Mouse (Mus musculus): ENCODE measurements around the gene Creb5. TPM values are rescaled to one million over a fixed set of nuclear protein-coding genes. Genes with fewer than 3 reads are reported as not detected.

Gene Creb5
- polyA plus RNA-seq, 1 experiment from 2014 or later: 22.3 TPM

DNA sequence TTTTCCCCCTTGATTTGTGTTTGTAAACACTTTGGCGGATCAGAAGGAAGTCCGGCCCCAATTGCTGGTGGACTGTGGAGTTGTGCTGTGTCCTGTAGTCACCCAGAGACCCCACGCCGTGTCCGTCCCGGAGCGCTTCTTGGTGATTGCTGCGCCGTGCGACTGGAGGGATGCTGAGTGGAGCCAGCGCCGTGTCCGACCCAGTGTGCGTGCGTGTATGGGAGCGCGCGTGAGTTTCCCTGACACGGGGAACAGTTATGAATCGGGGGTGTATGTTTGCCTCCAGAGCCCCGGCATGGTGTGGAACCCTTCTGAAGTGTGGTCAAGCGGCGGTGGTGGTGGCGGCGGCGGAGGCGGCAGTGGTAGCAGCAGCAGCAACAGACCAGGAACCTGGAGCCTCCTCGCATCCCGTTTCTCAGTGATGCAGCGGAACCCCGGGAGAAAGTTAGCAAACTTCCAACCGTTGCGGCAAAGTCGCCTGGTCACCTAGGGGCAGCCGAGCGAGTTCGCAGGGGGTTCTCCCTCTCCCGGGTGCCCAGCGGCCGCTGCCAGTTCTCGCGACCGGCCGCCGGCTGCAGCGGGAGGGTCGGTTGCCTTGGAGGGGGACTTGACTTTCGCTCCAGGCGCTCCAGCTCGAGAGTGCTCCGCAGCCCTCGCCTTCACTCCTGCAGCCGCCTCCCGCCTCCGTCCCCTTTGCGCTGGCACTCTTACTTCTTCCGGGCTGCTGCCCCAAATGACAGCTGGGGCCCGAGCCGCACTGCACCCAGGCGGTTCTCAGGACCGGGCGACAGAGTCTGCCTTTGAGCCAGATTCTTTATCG lies 702 bp downstream of the Creb5 start:
- peak overlapping the region; percentile 73 for H3K9ac ChIP-seq (ENCODE audit: low read length)
- no peaks in the 10 kb centered on the region for H3K36me3 ChIP-seq (ENCODE audit: control insufficient read depth, insufficient read depth, low read length)
- ATAC-seq (ENCODE audit: insufficient number of reproducible peaks, low FRiP score, low TSS enrichment, low read depth) (peak; percentile 61), DNase-seq (ENCODE audit: low spot score) (peak; percentile 71)
- H3K4me2 ChIP-seq (ENCODE audit: low read depth, severe bottlenecking): peak overlapping the region; percentile 96
- no peaks in the 10 kb centered on the region for H3K9me3 ChIP-seq (ENCODE audit: control insufficient read depth, low read length)
- peaks cover 18% of the 10 kb centered on the region for H3K27me3 ChIP-seq (ENCODE audit: control insufficient read depth, insufficient read depth, low read length)
- H3K4me3 ChIP-seq (ENCODE audit: low read depth, low read length): peak overlapping the region; percentile 70
- H3K4me1 ChIP-seq (ENCODE audit: control insufficient read depth, insufficient read depth, low read length): peaks cover 9% of the 10 kb centered on the region
- WGBS: under 1% methylated on average over 63 of the region's 63 CpGs
- no peak overlapping the region for H3K27ac ChIP-seq (replicated peaks; ENCODE audit: low read depth, low read length)

DNA sequence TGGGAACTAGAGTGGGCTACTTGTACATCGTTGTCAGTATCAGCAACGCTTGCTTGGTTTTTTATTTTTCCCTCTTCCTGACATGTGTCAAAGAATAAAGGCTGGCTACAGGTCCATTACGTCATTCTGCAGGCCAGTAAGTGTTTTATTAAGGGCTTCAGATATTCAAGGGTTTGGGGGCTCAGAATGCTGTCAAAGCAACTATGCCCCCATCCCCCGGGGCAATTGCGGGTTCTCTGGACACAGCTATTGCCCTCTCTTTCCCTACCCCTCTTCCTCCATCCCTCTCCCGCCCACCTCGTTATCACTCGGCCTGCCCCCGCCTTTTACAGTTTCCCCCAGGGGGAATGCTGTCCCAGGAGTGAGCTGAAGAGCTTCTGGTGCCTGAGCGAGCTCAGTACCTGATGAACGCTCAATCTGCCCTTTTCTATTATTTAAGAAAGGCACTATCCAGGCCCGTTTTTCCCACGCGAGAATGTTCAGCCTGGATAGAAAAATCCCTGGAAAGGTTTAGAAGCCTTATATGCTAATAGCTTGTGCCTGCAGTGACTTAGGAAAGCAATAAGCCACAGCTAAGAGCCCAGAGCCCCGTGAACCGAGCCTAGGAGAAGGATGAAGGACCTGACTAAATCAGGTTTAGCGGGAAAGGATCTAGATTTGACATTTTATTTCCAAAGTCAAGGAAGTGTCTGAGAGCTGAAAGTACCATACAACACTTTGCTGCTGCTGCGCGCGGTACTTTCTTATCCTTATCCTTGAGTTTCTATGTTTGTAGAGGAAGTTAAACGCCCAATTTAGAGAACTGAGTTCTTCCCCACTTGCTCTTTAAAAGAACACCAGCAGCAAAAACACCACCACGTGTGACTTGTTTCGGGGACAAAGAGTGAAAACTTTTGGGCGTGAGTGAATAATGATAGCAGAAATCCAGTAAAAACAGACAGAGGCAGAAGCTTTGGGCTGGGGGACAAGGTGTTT lies 1.8 kb downstream of the Creb5 start:
- 2% methylated on average over 24 of the region's 24 CpGs for WGBS
- Histone ChIP-seq H3K27me3 (ENCODE audit: control insufficient read depth, insufficient read depth, low read length) (peaks cover 18% of the 10 kb centered on the region), H3K27ac (replicated peaks; ENCODE audit: low read depth, low read length) (no peak overlapping the region), H3K4me3 (ENCODE audit: low read depth, low read length) (peak overlapping the region; percentile 70), H3K9ac (ENCODE audit: low read length) (peak overlapping the region; percentile 73), H3K36me3 (ENCODE audit: control insufficient read depth, insufficient read depth, low read length) (no peaks in the 10 kb centered on the region), H3K4me1 (ENCODE audit: control insufficient read depth, insufficient read depth, low read length) (peaks cover 15% of the 10 kb centered on the region), H3K4me2 (ENCODE audit: low read depth, severe bottlenecking) (peak overlapping the region; percentile 96), H3K9me3 (ENCODE audit: control insufficient read depth, low read length) (no peaks in the 10 kb centered on the region)
- DNase-seq (ENCODE audit: low spot score): peak; percentile 52
- ATAC-seq (ENCODE audit: insufficient number of reproducible peaks, low FRiP score, low TSS enrichment, low read depth): no peak

DNA sequence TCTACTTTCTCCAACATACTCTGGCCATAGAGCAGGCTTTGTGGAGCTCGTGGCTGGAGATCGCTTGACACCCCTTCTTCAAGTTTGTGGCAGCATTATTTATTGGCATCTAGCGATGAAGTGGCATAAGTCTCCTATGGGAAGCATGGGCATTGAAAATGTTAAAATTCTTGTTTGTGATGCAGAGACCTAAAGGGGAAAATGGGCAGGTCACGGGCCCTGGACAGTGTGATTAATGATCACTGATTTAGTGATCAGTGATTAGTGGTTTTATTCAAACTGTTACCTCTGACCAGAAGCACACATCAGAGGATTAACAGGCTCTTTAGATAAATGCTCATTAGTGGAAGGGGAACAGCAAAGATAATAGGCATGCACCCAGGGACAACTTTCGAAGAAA lies 2.6 kb downstream of the Creb5 start:
- peak overlapping the region; percentile 96 for H3K4me2 ChIP-seq (ENCODE audit: low read depth, severe bottlenecking)
- no peak for DNase-seq (ENCODE audit: low spot score)
- no peak overlapping the region for H3K27ac ChIP-seq (replicated peaks; ENCODE audit: low read depth, low read length)
- no peak overlapping the region for H3K9ac ChIP-seq (ENCODE audit: low read length)
- ATAC-seq (ENCODE audit: insufficient number of reproducible peaks, low FRiP score, low TSS enrichment, low read depth): no peak
- peak overlapping the region; percentile 70; the same call in 1 of the 2 replicates for H3K4me3 ChIP-seq (ENCODE audit: low read depth, low read length)
- peaks cover 17% of the 10 kb centered on the region for H3K4me1 ChIP-seq (ENCODE audit: control insufficient read depth, insufficient read depth, low read length)
- 6% methylated on average over 5 of the region's 5 CpGs for WGBS
- peaks cover 18% of the 10 kb centered on the region for H3K27me3 ChIP-seq (ENCODE audit: control insufficient read depth, insufficient read depth, low read length)
- H3K36me3 ChIP-seq (ENCODE audit: control insufficient read depth, insufficient read depth, low read length): no peaks in the 10 kb centered on the region
- H3K9me3 ChIP-seq (ENCODE audit: control insufficient read depth, low read length): no peaks in the 10 kb centered on the region

DNA sequence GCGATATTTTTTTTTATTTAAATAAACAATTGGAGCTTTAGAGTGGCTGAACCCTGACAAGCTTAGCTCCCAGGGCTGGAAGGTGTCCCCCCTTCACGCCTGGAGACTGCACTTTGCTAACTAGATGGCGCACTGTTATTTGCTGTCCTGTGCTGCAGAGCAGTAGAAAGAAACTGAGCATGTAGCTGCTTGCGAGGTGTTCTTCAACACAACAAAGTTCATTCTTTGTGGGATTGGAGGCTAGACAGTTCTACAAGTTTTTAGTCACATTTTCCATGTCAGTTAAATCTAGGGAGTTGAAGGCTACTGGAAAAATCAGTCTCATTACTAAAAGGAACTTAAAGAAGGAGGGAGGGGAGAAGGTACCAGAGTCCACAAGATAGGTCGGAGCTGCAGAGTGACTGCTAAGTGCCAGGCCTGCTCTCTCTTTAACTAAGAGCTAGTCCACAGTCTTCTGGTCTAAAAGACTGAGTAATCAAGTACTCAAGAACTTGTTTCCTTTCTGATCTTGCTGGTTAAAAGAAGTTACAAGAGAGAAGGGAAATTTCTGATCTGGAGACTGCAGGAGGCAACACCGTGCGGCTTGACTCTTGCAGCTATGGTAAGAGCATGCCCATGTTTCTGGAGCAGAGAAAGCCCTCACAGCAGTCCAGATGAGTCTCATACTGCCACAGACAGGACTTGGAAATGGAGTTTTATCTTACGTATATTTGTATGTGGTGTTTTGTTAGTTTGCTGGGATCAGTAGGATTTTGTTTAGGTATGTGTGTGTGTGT lies 3.3 kb downstream of the Creb5 start:
- Histone ChIP-seq H3K9ac (ENCODE audit: low read length) (no peak overlapping the region), H3K27me3 (ENCODE audit: control insufficient read depth, insufficient read depth, low read length) (peaks cover 17% of the 10 kb centered on the region), H3K4me1 (ENCODE audit: control insufficient read depth, insufficient read depth, low read length) (peaks cover 17% of the 10 kb centered on the region), H3K9me3 (ENCODE audit: control insufficient read depth, low read length) (no peaks in the 10 kb centered on the region), H3K4me3 (ENCODE audit: low read depth, low read length) (no peak overlapping the region), H3K27ac (replicated peaks; ENCODE audit: low read depth, low read length) (no peak overlapping the region), H3K36me3 (ENCODE audit: control insufficient read depth, insufficient read depth, low read length) (no peaks in the 10 kb centered on the region), H3K4me2 (ENCODE audit: low read depth, severe bottlenecking) (peak overlapping the region; percentile 24; the same call in 1 of the 2 replicates)
- WGBS: 31% methylated on average over 8 of the region's 8 CpGs
- ATAC-seq (ENCODE audit: insufficient number of reproducible peaks, low FRiP score, low TSS enrichment, low read depth) (no peak), DNase-seq (ENCODE audit: low spot score) (peak; percentile 54)

DNA sequence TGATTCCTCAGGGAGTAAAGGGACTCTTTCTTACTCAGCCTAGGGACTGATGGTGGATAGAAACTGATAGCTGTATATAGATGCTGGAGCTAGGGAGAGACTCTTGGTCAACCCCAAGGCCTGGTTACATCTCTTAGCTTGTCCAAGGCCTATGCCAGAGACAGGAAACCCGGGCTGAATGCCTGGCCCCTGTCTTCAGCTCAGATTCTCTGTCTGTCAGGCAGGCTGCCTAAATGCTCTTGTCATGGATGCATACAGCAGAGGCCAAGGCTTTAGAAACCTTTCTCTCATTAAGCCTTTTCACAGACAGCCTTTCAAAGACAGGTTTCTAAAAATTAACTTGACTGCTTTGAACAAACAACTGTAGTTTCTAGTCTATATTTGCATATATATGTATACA lies 5.9 kb downstream of the Creb5 start:
- no peak for ATAC-seq (ENCODE audit: insufficient number of reproducible peaks, low FRiP score, low TSS enrichment, low read depth)
- Histone ChIP-seq H3K4me3 (ENCODE audit: low read depth, low read length) (no peak overlapping the region), H3K9ac (ENCODE audit: low read length) (no peak overlapping the region), H3K36me3 (ENCODE audit: control insufficient read depth, insufficient read depth, low read length) (no peaks in the 10 kb centered on the region), H3K4me1 (ENCODE audit: control insufficient read depth, insufficient read depth, low read length) (peaks cover 17% of the 10 kb centered on the region), H3K4me2 (ENCODE audit: low read depth, severe bottlenecking) (no peak overlapping the region), H3K27me3 (ENCODE audit: control insufficient read depth, insufficient read depth, low read length) (peaks cover 5% of the 10 kb centered on the region; the same call in 1 of the 2 replicates), H3K27ac (replicated peaks; ENCODE audit: low read depth, low read length) (no peak overlapping the region), H3K9me3 (ENCODE audit: control insufficient read depth, low read length) (no peaks in the 10 kb centered on the region)
- 62% methylated on average over 1 of the region's 1 CpGs for WGBS
- DNase-seq (ENCODE audit: low spot score): no peak

DNA sequence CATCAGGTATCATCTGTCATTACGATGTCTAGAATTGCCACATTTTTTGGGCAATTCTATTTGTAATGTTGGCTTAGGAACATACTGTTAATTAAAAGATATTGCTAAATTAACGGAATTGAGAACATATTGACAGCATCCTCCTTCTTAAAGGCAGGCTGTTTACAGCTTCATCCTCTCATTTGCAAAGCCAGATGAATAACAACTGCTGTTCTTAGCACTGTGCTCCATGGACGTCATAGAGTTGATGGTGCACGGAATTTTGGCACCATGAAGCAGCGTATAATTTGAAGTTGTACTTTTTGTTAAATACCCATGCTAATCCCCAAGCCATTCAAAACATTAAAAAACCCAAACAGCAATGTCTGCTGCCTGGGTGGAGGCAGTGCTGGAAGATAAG lies 10.8 kb downstream of the Creb5 start:
- H3K9me3 ChIP-seq (ENCODE audit: control insufficient read depth, low read length): no peaks in the 10 kb centered on the region
- ATAC-seq (ENCODE audit: insufficient number of reproducible peaks, low FRiP score, low TSS enrichment, low read depth): no peak

DNA sequence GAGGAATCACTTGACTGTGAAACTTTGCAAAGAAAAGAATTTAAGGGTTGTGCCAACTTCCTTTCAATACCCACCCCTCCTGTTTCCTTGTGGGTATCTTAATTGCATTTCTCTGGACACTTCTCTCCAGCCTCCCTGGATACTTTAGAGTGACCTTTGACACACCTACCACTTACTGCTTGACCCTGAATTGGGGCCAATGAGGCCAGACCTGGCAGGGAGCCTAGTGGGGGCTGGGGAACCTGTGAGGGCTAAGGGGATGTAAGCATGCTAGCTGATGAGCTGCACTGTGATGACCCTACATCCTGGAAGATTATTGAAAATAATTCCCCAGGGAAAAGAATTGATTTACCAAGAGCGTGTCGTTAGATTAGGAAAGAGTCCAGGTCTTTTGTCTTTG lies 17.1 kb downstream of the Creb5 start:
- ATAC-seq (ENCODE audit: insufficient number of reproducible peaks, low FRiP score, low TSS enrichment, low read depth) (no peak), DNase-seq (ENCODE audit: low spot score) (no peak)
- WGBS: 53% methylated on average over 2 of the region's 2 CpGs
- Histone ChIP-seq H3K4me1 (ENCODE audit: control insufficient read depth, insufficient read depth, low read length) (peaks cover 3% of the 10 kb centered on the region; the same call in 1 of the 2 replicates), H3K9ac (ENCODE audit: low read length) (no peak overlapping the region), H3K27me3 (ENCODE audit: control insufficient read depth, insufficient read depth, low read length) (no peaks in the 10 kb centered on the region), H3K27ac (replicated peaks; ENCODE audit: low read depth, low read length) (no peak overlapping the region), H3K9me3 (ENCODE audit: control insufficient read depth, low read length) (no peaks in the 10 kb centered on the region), H3K36me3 (ENCODE audit: control insufficient read depth, insufficient read depth, low read length) (no peaks in the 10 kb centered on the region), H3K4me3 (ENCODE audit: low read depth, low read length) (no peak overlapping the region), H3K4me2 (ENCODE audit: low read depth, severe bottlenecking) (no peak overlapping the region)

More for the DNA sequence above, 10.8 kb downstream of the Creb5 start:
- Histone ChIP-seq H3K4me1 (ENCODE audit: control insufficient read depth, insufficient read depth, low read length) (peaks cover 8% of the 10 kb centered on the region; the same call in 1 of the 2 replicates), H3K36me3 (ENCODE audit: control insufficient read depth, insufficient read depth, low read length) (no peaks in the 10 kb centered on the region), H3K27me3 (ENCODE audit: control insufficient read depth, insufficient read depth, low read length) (no peaks in the 10 kb centered on the region), H3K4me3 (ENCODE audit: low read depth, low read length) (no peak overlapping the region), H3K27ac (replicated peaks; ENCODE audit: low read depth, low read length) (no peak overlapping the region), H3K4me2 (ENCODE audit: low read depth, severe bottlenecking) (no peak overlapping the region), H3K9ac (ENCODE audit: low read length) (no peak overlapping the region)
- WGBS: 82% methylated on average over 5 of the region's 5 CpGs
- no peak for DNase-seq (ENCODE audit: low spot score)

DNA sequence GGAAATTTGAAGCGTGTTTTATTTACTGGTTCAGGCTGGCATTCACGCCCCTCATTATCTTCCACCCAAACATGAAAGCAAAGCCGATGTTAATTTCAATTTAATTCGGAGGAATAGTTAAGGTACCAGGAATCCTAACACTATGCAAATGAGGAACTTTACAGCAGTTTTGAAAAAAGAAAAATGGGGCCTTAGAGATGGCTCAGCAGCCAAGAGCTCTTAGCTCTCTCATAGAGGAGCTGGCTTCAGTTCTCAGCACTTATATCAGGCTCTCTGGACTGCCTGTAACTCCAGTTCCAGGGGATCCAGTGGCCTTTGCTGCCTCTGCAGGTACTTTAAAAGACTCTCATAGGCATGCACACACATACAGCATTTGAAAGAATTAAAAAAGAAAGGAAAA lies 19.1 kb downstream of the Creb5 start:
- H3K4me2 ChIP-seq (ENCODE audit: low read depth, severe bottlenecking): no peak overlapping the region
- DNase-seq (ENCODE audit: low spot score) (no peak), ATAC-seq (ENCODE audit: insufficient number of reproducible peaks, low FRiP score, low TSS enrichment, low read depth) (no peak)
- WGBS: 87% methylated on average over 4 of the region's 4 CpGs
- no peak overlapping the region for H3K4me3 ChIP-seq (ENCODE audit: low read depth, low read length)
- H3K27me3 ChIP-seq (ENCODE audit: control insufficient read depth, insufficient read depth, low read length): no peaks in the 10 kb centered on the region
- H3K36me3 ChIP-seq (ENCODE audit: control insufficient read depth, insufficient read depth, low read length): no peaks in the 10 kb centered on the region
- peaks cover 11% of the 10 kb centered on the region for H3K4me1 ChIP-seq (ENCODE audit: control insufficient read depth, insufficient read depth, low read length)
- no peaks in the 10 kb centered on the region for H3K9me3 ChIP-seq (ENCODE audit: control insufficient read depth, low read length)
- no peak overlapping the region for H3K9ac ChIP-seq (ENCODE audit: low read length)
- H3K27ac ChIP-seq (replicated peaks; ENCODE audit: low read depth, low read length): no peak overlapping the region
